Mouse (Mus musculus) CD4-positive, CD25-positive, alpha-beta regulatory T cell, adult 4 months (primary cell): ENCODE results near the gene Gsta2. TPM values are rescaled to one million over a fixed set of nuclear protein-coding genes. Genes with fewer than 3 reads are reported as not detected.
"Not testable (repeated sequence)": the region's sequence is repeated elsewhere in the genome, so short reads cannot be mapped to it uniquely, and the experiment has no call there.

ENCODE experiments used
- ATAC-seq: one replicate; pipeline ENCODE4 v1.8.0; 2017
- polyA plus RNA-seq, 2 experiments: library from polyadenylated mRNA; unstranded; fragments of 100-300 nt; shearing (Covaris generic); gene quantifications; one replicate each; pipeline ENCODE4 v1.2.1; 2017

Gsta2 gene
- polyA plus RNA-seq, 2 experiments from 2014 or later = not detected

- ATAC-seq = no peak
These were observed 10.4 kb upstream of the Gsta2 start for GRCm38 (mm10) chr9:78365850-78366544.

- ATAC-seq = no peak
These were observed 9.1 kb upstream of the Gsta2 start for GRCm38 (mm10) chr9:78364701-78365100.

DNA sequence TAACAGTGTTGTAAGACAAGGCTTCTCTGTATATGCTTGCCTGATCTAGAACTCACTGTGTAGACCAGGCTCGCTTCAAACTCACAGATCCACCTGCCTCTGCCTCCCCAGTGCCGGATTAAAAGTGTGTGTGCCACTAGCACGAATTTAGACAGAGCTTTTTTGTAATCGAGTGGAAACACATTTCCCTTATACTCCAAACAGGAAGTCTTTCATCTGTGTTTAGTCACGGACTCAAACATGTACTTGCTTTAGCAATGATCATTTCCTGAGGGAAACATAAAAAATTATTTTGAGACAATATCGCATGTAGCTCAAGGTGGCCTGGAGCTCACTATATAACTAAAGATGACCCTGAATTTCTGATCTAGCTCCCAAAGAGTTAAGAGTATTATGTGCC, 7.8 kb upstream of the Gsta2 start:
- no peak for ATAC-seq

- no peak for ATAC-seq
These were observed 4.9 kb upstream of the Gsta2 start for GRCm38 (mm10) chr9:78360484-78360872.

DNA sequence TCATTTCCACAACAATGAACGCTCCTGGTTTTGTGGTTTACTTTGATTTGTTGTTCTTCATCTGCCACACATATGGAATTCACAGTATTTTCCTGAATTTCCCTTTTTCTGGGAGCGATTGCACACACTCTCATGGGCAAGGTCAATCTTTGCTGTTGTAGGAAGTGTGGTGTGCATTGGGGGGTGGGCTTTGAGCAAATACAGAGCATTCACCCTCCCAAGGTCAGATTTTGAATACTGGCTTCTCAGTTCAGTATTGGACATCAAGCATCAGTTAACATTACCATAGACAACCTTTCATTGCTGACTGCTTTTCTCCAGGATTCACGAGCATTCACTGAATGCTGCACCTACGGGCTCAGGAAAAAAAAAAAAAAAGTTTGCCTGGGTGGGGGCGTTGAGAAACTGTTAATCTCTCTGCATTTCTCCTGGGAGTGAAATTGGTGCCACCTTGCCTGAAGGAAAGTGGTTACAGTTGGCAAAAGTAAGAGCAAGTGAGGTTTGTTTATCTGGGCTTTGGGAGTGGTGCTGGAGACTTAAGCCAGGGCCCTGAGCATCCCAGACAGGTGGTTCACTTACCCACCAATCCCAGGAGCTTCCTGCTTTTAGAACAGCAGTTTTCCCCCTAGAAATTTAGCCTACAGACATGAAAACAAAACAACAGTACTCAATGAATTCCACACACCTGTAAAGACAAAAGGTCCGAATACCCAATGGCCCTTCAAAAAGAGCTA, 4.3 kb upstream of the Gsta2 start:
- ATAC-seq = no peak

- ATAC-seq = no peak
These were observed 2.5 kb upstream of the Gsta2 start for GRCm38 (mm10) chr9:78358053-78358452.

GRCm38 (mm10) chr9:78354665-78355578, 666 bp downstream of the Gsta2 start:
- no peak for ATAC-seq

DNA sequence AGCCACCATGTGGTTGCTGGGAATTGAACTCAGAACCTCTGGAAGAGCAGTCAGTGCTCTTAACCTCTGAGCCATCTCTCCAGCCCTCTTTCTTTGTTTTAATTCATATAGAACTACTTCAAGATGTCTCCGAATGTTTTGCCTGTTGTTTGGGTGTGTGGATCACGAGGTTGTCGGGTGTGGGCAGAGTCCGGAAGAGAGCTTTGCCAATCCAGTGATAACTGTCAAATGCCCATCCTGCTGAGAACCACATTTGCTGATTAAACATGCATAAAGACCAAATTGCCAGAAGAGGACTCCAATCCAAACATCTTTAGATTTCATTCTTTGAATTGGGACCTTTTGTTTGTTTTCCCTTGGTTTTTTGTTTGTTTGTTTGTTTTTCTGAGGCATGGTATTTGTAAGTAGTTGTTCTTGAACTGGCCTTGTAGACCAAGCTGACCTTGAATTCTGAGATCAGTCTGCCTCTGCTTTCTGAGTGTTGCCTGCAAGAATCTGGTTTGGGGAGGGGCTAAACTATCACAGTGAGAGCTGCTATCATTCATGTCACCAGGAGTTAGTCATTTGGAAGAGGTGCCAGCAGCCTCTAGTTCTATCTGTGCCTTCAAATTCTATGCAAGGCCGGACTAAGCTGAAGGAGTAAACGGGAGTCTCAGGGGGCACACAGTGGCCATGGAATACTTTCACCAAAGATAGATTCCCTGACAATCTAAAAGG, 3.9 kb downstream of the Gsta2 start:
- ATAC-seq = no peak

GRCm38 (mm10) chr9:78350007-78350406, 5.6 kb downstream of the Gsta2 start:
- ATAC-seq = not testable (repeated sequence)

DNA sequence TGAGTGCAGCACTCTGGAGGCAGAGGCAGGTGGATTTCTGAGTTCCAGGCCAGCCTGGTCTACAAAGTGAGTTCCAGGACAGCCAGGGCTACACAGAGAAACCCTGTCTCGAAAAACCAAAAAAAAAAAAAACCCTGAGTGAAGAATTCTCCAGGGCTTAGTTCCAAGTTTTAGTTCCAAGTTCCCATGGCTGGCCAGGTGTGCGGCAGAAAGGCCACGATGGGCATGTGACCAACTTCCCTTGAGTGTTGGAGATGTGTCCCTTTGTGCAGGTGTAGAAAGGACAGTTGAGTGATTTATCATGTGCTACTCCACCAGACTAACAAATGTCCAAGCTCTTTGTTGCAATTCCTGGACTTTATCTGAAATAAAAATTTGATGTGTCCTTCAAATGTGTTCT, 6.4 kb downstream of the Gsta2 start:
- ATAC-seq = not testable (repeated sequence)

DNA sequence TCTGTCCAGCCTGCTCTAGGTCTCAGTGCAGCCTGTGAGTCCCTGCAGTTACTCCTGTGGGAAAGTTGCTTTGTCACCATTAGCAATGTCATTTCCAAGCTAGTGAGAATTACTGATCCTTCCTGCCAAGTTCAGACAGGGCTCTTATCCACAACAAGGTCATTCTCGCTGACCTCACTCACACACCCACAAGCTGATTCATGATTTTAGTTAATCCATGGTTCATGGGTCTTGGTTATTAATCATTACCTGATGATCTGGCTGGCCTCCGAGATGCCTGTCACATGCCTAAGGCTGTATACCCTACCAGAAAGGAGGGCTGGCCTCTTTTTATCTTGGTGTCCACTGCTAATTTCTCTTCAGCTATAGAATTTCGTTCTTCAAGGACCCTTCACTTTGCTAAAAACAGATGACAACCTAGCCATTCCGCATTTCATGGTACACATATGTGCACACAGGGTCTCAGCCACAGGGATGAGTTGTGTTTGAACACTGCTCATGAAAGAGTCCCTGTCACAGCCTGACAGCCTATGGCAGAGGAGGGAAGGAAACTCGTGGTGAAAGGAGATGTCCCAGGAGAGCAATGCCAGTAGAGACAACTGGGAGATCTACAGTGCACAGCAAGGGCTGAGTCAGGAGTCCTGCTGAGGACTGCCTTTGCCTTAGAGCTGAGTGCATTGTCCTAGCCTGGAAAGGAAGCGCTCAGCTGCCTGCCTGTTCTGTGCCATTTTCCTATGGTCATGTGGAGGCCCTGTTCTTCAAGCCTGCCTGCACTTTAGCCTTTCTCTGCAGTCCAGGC, 7.2 kb downstream of the Gsta2 start:
- ATAC-seq = not testable (repeated sequence)

- no peak for ATAC-seq
These were observed 8.6 kb downstream of the Gsta2 start for GRCm38 (mm10) chr9:78347004-78347403.

DNA sequence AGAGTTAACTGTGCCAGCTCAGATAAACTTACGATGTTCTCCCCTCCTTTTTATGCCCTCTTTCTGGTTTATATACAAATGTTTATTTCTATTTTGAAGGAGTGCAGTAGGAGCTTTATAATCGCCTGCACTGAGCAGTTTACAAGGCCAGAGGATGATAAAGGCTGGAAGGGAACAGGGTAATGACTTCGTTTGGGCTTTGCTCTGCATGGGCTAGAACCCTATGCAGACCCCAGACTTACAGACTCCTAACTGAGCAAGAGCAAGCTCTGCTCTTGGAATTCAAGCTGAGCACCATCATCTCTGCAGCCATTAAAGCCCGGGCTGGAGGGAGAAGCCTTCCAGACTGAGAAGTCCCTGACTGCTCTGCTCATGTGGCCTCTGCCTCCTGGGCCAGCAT, 10.4 kb downstream of the Gsta2 start:
- not testable (repeated sequence) for ATAC-seq

GRCm38 (mm10) chr9:78343055-78343454, 12.5 kb downstream of the Gsta2 start:
- not testable (repeated sequence) for ATAC-seq

DNA sequence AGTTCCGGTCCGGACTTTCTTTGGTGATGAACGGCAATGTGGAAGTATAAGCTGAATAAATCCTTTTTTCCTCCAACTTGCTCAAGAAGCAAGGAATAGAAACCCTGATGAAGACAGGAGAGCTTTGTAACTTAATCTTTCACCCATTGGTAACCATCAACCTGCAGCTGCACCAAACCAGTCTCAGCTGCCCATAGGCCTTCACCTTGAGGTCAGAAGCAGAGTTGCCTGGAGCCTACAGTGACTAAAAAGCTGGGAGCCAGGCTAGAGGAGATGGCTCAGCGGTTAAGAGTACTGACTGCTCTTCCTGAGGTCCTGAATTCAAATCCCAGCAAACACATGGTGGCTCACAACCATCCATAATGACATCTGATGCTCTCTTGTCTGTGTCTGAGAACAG, 13.1 kb downstream of the Gsta2 start:
- not testable (repeated sequence) for ATAC-seq

DNA sequence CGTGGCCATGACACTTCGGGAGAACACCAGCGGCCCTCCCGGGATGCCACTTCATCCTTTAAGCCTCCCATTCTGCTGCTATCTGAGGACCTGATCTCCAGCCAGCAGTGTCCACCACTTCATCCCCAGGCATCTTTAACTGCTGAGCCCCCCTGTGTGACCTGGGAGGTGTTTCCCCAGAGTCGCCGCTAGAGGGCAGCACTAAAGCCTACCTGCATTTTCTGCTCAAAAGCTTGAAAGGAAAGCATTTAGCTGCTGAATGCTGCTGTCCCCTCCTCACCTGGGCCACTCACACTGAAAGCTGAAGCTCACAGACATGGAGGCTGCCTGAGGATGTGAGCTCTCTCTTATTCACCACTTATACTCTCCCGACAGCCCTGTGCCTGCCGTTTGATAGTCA, 15.3 kb downstream of the Gsta2 start:
- not testable (repeated sequence) for ATAC-seq

GRCm38 (mm10) chr9:78337050-78337449, 18.5 kb downstream of the Gsta2 start:
- not testable (repeated sequence) for ATAC-seq

DNA sequence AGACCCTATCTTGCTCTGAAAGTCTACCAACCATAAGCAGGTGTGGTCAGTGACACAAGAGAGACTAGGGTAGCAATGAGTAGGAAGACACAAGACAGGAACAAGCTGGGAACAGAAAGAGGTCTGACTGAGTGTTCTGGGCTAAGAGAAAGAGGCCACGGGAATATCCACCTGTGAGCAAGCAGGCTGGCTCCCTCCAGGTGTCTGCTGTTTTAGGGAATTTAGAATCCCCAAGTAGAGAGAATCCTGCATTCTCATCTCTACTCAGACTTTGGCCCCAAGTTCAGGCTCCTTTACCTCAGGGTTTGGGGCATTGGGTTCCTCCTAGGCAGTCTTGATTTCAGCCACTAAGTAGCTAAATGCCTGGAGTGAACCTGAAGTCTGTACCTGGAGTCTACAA, 28.3 kb downstream of the Gsta2 start, which contains the start of gene Omt2b:
TSS of gene Omt2b (plus strand) at position 301 of the 400 bp plus-strand sequence.
- not testable (repeated sequence) for ATAC-seq

- ATAC-seq = no peak
These were observed 36.1 kb downstream of the Gsta2 start for GRCm38 (mm10) chr9:78319499-78319898.

DNA sequence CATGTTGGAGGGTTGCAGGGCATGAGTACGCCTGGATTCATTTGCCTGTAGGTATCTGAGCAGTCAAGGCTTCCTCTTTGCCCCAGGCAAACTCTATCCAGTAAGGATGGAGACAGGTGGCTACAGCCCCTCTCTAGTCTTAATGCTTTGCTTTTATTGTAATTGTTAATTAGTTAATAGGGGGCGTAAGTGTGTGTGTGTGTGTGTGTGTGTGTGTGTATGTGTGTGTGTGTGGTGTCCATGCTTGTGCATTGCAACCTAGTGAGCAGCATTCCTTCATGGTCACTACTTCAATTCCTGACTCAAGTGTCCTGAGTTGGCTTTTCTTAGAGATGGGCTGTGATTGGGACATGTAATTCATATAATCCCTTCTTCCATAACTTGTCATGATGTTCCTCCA, 40.9 kb downstream of the Gsta2 start, which contains the start of gene Omt2a:
TSS of gene Omt2a (minus strand) at position 101 of the 400 bp plus-strand sequence.
- no peak for ATAC-seq

DNA sequence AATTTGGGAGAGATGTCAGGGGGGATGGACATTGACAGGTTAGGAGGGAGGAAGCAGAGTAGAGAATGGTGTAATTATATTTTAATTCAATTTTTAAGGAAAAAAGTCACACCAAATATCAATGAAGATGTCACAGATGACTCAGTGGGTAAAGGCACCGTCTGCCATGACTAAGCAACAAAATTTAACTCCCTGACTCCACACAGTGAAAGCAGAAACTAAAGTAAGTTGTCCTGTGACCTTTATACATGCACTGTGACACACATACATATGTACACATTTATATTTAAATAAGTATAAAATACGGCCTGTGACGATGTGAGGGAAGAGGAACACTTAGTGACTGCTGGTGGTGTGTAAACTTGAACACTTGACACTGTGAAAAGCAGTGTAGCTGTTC, 47.5 kb downstream of the Gsta2 start:
- ATAC-seq = not testable (repeated sequence)
